Mouse (Mus musculus) neural tube, embryonic 14.5 days (tissue): ENCODE results near the gene Card10. TPM values are rescaled to one million over a fixed set of nuclear protein-coding genes. Genes with fewer than 3 reads are reported as not detected.

Experiments
- ATAC-seq: fragments of 200-750 bp; cut with Nextera tagmentation; 2 replicates; pipeline ENCODE4 v1.8.0; 2017; ENCODE audit warnings: low read depth, mild to moderate bottlenecking, moderate TSS enrichment, moderate library complexity
- H3K27ac ChIP-seq: fragments of 300-500 bp; sonication (generic); 2 replicates; pipeline ENCODE4 v1.5.1; 2014; ENCODE audit warnings: low read depth, mild to moderate bottlenecking, control low read depth, low read length, moderate library complexity, mixed read lengths
- H3K27me3 ChIP-seq: fragments of 300-500 bp; sonication (generic); 2 replicates; pipeline ENCODE4 v1.6.1; 2014; ENCODE audit warnings: low read length; ENCODE audit not compliant: control insufficient read depth, insufficient read depth
- H3K36me3 ChIP-seq: fragments of 300-500 bp; sonication (generic); 2 replicates; pipeline ENCODE4 v1.6.1; 2014; ENCODE audit warnings: low read length, mixed read lengths; ENCODE audit not compliant: control insufficient read depth, insufficient read depth
- H3K4me1 ChIP-seq: fragments of 300-500 bp; sonication (generic); 2 replicates; pipeline ENCODE4 v1.6.1; 2014; ENCODE audit warnings: low read length; ENCODE audit not compliant: control insufficient read depth, insufficient read depth
- H3K4me2 ChIP-seq: fragments of 300-500 bp; sonication (generic); 2 replicates; pipeline ENCODE4 v1.6.1; 2014; ENCODE audit warnings: mild to moderate bottlenecking, low read depth, low read length, control low read depth
- H3K4me3 ChIP-seq: fragments of 300-500 bp; sonication (generic); 2 replicates; pipeline ENCODE4 v1.5.1; 2014; ENCODE audit warnings: low read depth, low read length, control low read depth, mixed read lengths
- H3K9ac ChIP-seq: fragments of 300-500 bp; sonication (generic); replicated peaks from 2 replicates; pipeline ENCODE4 v1.6.1; 2014; ENCODE audit warnings: low read depth, mild to moderate bottlenecking, control low read depth, low read length, mixed read lengths
- H3K9me3 ChIP-seq: fragments of 300-500 bp; sonication (generic); 2 replicates; pipeline ENCODE4 v1.6.1; 2016; ENCODE audit warnings: low read length; ENCODE audit not compliant: control insufficient read depth
- WGBS: fragments of 180-500 bp; shearing (Covaris S2); extraction: QIAGEN DNeasy Blood & Tissue Kit; methylation state at CpG from one replicate; pipeline ENCODE4 v1.1.7; 2014; 5-methylcytosine and 5-hydroxymethylcytosine counted together
- polyA plus RNA-seq: library from polyadenylated mRNA; unstranded; fragments of >200 nt; fragmentation: Nextera tagmentation; extraction: Ambion mirVana; gene quantifications from 2 replicates; pipeline ENCODE4 v1.2.1, GENCODE M21; 2014

The Card10 gene
- polyA plus RNA-seq, 1 experiment from 2014 or later = 1.8 TPM

GRCm38 (mm10) chr15:78830742-78831719, 28.2 kb upstream of the Card10 start:
- no peaks in the 10 kb centered on the region for H3K9me3 ChIP-seq
- H3K4me1 ChIP-seq = peaks cover 6% of the 10 kb centered on the region; the same call in 1 of the 2 replicates
- no peak overlapping the region for H3K27ac ChIP-seq
- WGBS = 64% methylated on average over 10 of the region's 10 CpGs
- ATAC-seq = no peak
- H3K4me3 ChIP-seq = no peak overlapping the region
- H3K9ac ChIP-seq = no peak overlapping the region
- no peaks in the 10 kb centered on the region for H3K36me3 ChIP-seq
- no peak overlapping the region for H3K4me2 ChIP-seq
- H3K27me3 ChIP-seq = no peaks in the 10 kb centered on the region

- H3K4me3 ChIP-seq = no peak overlapping the region
- no peak for ATAC-seq
- WGBS = 95% methylated on average over 1 of the region's 1 CpGs
These were observed 26.8 kb upstream of the Card10 start for GRCm38 (mm10) chr15:78829636-78830035.

GRCm38 (mm10) chr15:78828315-78828714, 25.5 kb upstream of the Card10 start:
- no peak for ATAC-seq
- no peak overlapping the region for H3K4me2 ChIP-seq
- H3K9me3 ChIP-seq = no peaks in the 10 kb centered on the region
- peaks cover 4% of the 10 kb centered on the region; the same call in 1 of the 2 replicates for H3K4me1 ChIP-seq
- no peak overlapping the region for H3K4me3 ChIP-seq
- no peaks in the 10 kb centered on the region for H3K27me3 ChIP-seq
- H3K9ac ChIP-seq = no peak overlapping the region
- no peak overlapping the region for H3K27ac ChIP-seq
- no peaks in the 10 kb centered on the region for H3K36me3 ChIP-seq
- 20% methylated on average over 5 of the region's 5 CpGs for WGBS

More at GRCm38 (mm10) chr15:78829636-78830035, 26.8 kb upstream of the Card10 start:
- Histone ChIP-seq H3K27me3 (no peaks in the 10 kb centered on the region), H3K36me3 (no peaks in the 10 kb centered on the region), H3K9me3 (no peaks in the 10 kb centered on the region), H3K4me1 (peaks cover 4% of the 10 kb centered on the region; the same call in 1 of the 2 replicates), H3K4me2 (no peak overlapping the region), H3K9ac (no peak overlapping the region), H3K27ac (no peak overlapping the region)

- ATAC-seq = peak; percentile 69; the same call in 1 of the 2 replicates
- H3K4me3 ChIP-seq = no peak overlapping the region
These were observed 23.7 kb upstream of the Card10 start for GRCm38 (mm10) chr15:78826213-78827204.

GRCm38 (mm10) chr15:78816074-78816391, 13.2 kb upstream of the Card10 start:
- no peak overlapping the region for H3K27ac ChIP-seq
- 52% methylated on average over 6 of the region's 6 CpGs for WGBS
- no peak for ATAC-seq
- no peak overlapping the region for H3K9ac ChIP-seq
- no peak overlapping the region for H3K4me2 ChIP-seq
- H3K27me3 ChIP-seq = no peaks in the 10 kb centered on the region
- no peaks in the 10 kb centered on the region for H3K36me3 ChIP-seq
- no peak overlapping the region for H3K4me3 ChIP-seq
- H3K9me3 ChIP-seq = no peaks in the 10 kb centered on the region
- H3K4me1 ChIP-seq = 0 out of 2 replicates have a peak, but pooled peaks cover 6% of the 10 kb centered on the region

More at GRCm38 (mm10) chr15:78826213-78827204, 23.7 kb upstream of the Card10 start:
- Histone ChIP-seq H3K36me3 (no peaks in the 10 kb centered on the region), H3K27me3 (no peaks in the 10 kb centered on the region), H3K4me2 (no peak overlapping the region), H3K9me3 (no peaks in the 10 kb centered on the region), H3K27ac (no peak overlapping the region), H3K9ac (no peak overlapping the region), H3K4me1 (no peaks in the 10 kb centered on the region)
- 23% methylated on average over 28 of the region's 28 CpGs for WGBS

- H3K9ac ChIP-seq = no peak overlapping the region
- 49% methylated on average over 11 of the region's 11 CpGs for WGBS
- H3K4me1 ChIP-seq = 0 out of 2 replicates have a peak, but pooled peaks cover 6% of the 10 kb centered on the region
- no peak for ATAC-seq
- no peaks in the 10 kb centered on the region for H3K36me3 ChIP-seq
- H3K4me2 ChIP-seq = no peak overlapping the region
- no peaks in the 10 kb centered on the region for H3K27me3 ChIP-seq
- H3K4me3 ChIP-seq = no peak overlapping the region
- H3K27ac ChIP-seq = no peak overlapping the region
- no peaks in the 10 kb centered on the region for H3K9me3 ChIP-seq
These were observed 12.7 kb upstream of the Card10 start for GRCm38 (mm10) chr15:78815314-78816073.

GRCm38 (mm10) chr15:78813603-78814002, 10.8 kb upstream of the Card10 start:
- ATAC-seq = no peak
- no peaks in the 10 kb centered on the region for H3K27me3 ChIP-seq
- H3K4me1 ChIP-seq = 0 out of 2 replicates have a peak, but pooled peaks cover 6% of the 10 kb centered on the region
- no peak overlapping the region for H3K9ac ChIP-seq
- 89% methylated on average over 4 of the region's 4 CpGs for WGBS
- H3K27ac ChIP-seq = no peak overlapping the region
- no peaks in the 10 kb centered on the region for H3K9me3 ChIP-seq
- no peak overlapping the region for H3K4me3 ChIP-seq
- H3K4me2 ChIP-seq = no peak overlapping the region
- H3K36me3 ChIP-seq = no peaks in the 10 kb centered on the region

- H3K4me3 ChIP-seq = no peak overlapping the region
- no peak overlapping the region for H3K27ac ChIP-seq
- H3K9me3 ChIP-seq = no peaks in the 10 kb centered on the region
- no peak overlapping the region for H3K4me2 ChIP-seq
- H3K27me3 ChIP-seq = no peaks in the 10 kb centered on the region
- H3K36me3 ChIP-seq = no peaks in the 10 kb centered on the region
- H3K9ac ChIP-seq = no peak overlapping the region
- no peaks in the 10 kb centered on the region for H3K4me1 ChIP-seq
- WGBS = 77% methylated on average over 9 of the region's 9 CpGs
- ATAC-seq = no peak
These were observed 7.3 kb upstream of the Card10 start for GRCm38 (mm10) chr15:78810146-78810545.
